Mouse (Mus musculus) leukemia stem cell, adult 10-12 weeks (primary cell): ENCODE data around the gene Zbtb7b. TPM values are rescaled to one million over a fixed set of nuclear protein-coding genes. Genes with fewer than 3 reads are reported as not detected.

Source experiments
- polyA plus RNA-seq: library from polyadenylated mRNA; stranded (reverse); fragments of >175 nt; gene quantifications from 2 replicates; pipeline ENCODE4 v1.2.3, GENCODE M21; 2012; ENCODE audit warnings: low replicate concordance

Gene Zbtb7b
- 48.8 and 81.5 TPM in 2 replicates for polyA plus RNA-seq

DNA sequence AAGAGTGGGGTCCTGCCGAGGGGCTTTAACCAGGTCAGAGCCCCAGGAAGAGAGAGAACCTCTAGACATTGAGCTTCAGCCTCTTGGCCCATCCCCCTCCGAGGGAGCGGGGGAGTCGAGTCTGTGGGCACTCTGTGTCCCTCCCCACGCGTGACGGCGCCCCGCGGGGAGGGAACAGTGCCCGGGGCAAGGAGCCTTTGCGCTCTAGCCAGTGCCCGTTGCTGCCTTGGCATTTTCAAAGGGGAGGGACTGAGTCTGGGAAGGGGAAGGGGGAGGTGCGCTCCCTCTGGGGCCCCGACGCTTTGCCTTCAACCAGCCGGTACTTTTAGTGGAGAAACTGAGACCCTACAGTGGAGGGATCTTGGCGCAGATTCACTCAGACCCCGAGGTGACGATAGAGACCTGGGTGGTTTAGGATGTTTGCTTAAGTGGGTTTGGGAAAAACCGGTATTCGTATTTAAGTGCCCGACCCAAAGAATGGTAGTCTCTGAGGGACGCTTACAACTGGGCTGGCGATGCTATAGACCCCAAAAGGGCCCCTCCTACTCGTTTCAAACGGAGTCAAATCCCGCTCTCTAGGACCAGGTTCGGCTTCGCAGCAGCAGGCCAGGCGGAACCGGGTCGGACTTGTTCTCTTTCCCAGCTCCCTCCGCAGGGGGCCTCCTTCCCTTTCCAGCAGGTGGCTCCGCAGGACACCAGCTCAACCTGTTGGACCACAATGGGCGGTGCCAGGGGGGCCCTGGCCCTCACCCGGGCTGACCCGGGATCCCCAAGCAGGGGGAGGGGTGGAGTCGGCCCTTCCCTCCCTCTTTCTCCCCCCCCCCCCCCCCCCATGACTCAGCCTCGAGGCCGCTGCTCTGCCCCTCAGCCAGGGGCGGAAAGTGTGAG lies at the start of gene Zbtb7b:
Gene Zbtb7b, minus strand, starts transcription at position 771 of the 888 bp plus-strand sequence.

DNA sequence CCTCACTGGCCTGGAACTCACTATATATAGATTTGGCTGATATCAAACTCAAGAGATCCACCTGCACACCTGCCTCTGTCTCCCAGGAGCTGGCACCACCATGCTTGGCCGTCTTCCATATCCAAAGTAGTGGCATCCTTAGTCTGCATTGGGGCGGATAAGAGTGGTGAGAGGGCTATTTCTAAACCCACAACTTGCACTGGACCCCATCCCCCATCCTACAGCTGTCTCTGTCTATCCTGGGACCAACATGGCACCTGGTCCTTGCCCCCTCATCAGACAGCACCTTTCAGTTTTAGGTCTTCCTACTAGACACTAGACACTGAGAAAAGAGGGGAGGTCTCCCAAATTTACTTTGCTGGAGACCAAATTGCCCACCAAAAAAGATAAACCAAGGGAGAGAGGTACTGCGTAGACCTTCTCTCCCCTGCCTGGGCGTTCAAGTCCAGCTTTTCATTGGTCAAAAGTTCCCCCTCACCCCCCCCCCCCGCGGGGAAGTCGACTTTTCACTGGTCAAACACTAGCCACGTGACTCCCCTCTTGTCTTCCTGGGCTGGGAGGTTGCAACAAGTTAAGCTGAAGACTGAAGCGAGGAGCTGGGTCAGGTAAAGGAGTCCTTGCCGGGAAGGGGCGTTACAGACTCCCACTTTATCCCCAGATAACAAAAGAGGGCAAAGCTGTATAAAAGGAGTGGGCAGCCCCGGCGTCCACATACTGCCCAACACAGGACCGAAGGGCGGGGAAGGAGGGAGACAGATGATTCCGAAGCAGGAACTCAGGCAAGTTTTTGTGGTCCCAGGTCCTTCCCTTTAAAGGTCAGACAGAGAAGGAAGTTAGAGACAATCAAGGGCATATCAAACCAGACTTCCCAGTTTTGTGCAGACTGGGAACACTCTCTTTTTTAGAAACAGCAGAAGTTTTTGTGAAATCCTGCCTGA lies 41.9 kb upstream of the Zbtb7b start, which contains the start of gene Pbxip1:
Gene Pbxip1, plus strand, starts transcription at position 531 of the 938 bp plus-strand sequence.

DNA sequence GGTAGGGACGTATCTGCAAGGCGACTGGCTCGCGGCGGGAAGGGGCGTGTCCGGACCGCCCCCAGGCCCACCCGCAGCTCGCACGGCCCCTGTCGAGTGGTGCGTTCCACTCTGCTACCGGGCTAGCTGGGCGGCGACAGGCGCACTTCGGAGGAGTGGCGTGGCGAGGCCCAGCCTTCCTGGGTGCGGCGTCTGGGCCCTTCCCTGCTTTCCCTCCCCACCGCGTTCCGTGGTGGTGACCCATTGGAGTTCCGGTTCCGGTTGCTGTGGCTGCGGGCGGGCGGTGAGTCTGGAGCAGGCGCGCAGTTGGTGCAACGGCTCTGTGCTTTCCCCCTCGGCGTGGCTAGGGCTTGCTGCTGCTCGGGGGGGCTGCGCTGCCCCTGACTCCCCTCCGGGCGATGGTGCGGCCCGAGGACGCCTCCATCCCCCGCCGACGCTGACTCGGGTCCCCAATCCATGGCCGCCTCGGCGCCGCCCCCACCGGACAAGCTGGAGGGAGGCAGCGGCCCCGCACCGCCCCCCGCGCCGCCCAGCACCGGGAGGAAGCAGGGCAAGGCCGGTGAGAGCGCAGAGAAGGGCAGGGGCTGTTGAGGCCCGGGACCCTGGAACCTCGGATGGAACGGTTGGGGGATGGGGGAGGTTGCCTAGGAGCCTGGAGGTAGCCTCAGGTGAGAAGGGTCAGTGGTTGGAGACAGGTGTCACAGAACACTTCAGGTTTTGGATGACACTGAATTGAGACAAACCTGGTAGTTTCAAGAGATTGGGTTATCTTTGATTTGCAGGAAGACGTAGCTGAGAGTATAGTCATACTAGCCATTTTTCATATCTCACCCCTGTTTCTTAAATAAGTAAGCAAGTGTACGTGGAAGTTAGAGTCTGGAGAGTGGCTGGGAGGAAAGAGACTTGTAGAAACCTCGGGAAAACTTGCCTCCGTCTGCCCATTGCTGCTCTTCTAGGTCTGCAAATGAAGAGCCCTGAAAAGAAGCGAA lies 35.9 kb upstream of the Zbtb7b start, which contains the start of gene Pygo2:
Gene Pygo2, plus strand, starts transcription at position 44 of the 989 bp plus-strand sequence.

DNA sequence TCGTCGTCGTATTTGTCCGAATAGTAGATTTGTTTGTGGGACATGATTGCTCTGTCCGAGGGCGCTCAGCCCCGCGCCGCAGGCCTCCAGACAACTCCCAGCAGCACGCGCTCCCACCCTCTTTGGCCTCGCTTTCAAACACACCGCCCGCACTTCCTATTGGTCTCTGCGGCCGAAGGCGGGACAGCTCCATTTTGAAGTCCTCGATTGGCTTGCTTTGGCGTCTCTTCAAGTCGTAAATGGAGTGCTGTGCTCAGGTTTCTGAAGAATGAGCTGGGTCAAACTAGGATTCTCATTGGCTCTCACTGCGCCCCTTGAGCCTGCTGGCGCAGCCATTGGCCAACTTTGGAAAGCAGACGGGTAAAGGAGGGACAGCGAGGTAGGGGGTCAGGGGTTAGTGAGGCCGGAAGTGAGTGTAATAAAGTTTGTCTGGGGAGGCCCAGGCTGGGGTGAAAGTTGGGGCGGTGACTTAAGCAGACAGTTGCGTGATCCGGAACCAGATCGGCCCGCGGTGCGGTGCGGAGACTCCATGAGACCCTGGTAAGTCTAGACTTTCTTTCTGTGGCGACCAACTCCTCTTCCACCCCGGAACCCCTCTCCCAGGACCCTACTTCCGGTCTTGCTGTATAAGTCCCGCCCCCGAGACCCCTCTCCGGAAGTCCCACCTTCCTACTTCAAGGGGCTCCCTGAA lies 23.7 kb upstream of the Zbtb7b start, which contains the start of the genes Cks1b and Shc1:
Gene Cks1b, minus strand, starts transcription at position 214 of the 691 bp plus-strand sequence.
Gene Shc1, plus strand, starts transcription at position 274 of the 691 bp plus-strand sequence.

DNA sequence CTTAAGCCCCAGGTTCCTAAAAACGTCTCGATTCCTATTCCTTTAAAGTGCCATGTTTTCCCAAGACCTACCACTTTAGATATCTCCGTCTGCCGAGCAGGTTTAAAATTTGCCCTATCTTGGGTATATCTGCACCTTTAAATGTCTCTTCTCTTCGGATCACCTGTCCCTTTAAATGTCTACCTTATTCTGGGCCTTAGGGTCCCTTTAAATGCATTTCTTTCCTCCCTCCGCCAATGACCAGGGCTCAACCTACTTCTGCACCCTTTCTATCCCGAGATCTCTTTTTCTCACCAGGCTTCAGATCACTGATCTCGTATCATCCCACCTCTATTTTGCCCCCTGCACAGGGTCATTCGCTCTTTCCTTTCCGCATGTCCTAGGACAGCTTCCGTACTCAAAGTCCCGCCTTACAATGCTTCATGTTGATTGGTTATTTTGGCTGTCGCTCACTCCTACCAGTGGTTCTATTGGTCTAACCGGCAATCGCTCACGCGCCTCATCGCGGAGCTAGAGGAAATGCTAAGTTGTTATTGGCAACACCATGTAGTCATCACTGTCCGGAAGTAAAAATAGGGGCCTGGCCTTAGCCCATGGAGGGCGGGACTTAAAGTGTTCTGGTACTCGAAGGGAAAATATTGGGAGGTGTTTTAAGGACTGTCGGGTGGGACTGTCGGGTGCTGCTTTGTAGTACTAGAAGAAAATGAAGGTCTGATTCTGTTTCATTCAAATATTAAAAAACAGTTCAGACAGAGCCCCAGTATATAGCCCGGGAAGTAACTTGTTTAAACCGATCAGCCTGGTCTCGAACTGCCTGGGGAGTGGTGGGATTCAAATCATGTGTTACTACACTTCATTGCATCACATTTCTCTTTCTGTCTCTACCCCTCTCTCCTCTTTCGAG lies 17.2 kb upstream of the Zbtb7b start, which contains the start of gene Flad1:
Gene Flad1, minus strand, starts transcription at position 381 of the 904 bp plus-strand sequence.

DNA sequence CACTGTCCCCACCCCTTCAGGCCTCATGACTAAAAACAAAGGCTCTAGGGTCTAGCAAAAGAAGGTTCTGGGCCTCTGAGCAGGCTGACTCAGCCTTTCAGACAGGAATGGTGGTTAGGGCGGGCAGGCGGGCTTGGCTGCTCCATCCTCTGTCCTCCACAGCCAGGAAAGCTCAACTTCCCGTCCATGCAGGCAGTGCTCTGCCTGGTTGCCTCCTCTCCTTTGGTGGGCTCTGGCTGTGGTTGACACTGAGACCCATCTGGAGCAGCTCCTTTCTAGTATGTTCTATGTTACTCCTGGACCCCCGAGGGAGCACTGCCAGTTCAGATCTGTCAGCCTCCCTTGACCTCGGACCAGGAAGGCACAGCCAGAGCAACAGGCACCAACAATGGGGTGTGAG lies 8.1 kb upstream of the Zbtb7b start, which contains the start of gene Lenep:
Gene Lenep, minus strand, starts transcription at position 101 of the 400 bp plus-strand sequence.

DNA sequence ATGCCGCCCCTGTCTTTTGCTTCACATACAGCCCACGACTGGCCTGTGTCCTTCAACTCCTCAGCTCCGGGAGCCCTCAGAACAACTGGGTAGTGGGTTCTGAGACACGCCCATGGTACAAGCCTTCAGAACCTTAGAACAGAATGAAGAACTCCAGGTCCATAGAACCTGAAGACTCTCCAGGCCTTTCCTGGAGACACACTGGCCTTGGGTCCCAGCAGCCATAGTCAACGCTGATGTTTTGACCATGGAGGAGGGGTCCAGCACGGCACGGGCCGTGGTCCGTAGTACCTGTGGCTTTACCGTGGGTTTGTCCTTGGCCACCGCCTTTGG lies 29.5 kb downstream of the Zbtb7b start, which contains the start of gene Dcst1:
Gene Dcst1, minus strand, starts transcription at position 101 of the 333 bp plus-strand sequence.

DNA sequence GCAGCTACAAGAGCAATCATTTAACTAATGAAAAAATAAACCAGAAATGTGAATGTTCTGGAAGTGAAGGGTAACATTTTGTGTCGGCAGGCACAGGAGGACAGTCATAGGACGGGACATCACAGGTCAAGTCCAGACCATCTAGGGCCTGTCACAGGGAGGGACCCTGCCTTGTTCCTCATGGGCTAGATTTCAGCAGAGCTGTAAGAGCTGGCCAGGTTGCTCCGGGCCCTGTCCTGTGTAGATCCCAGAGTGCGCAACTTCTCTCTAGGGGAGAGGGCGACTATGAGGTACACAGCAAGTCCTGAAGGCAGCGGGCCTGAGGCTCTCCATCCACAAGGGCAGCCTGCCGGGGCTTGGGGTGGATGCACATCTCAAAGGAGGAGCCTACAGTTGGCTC lies 32.9 kb downstream of the Zbtb7b start, which contains the start of gene Dcst2:
Gene Dcst2, plus strand, starts transcription at position 301 of the 400 bp plus-strand sequence.

DNA sequence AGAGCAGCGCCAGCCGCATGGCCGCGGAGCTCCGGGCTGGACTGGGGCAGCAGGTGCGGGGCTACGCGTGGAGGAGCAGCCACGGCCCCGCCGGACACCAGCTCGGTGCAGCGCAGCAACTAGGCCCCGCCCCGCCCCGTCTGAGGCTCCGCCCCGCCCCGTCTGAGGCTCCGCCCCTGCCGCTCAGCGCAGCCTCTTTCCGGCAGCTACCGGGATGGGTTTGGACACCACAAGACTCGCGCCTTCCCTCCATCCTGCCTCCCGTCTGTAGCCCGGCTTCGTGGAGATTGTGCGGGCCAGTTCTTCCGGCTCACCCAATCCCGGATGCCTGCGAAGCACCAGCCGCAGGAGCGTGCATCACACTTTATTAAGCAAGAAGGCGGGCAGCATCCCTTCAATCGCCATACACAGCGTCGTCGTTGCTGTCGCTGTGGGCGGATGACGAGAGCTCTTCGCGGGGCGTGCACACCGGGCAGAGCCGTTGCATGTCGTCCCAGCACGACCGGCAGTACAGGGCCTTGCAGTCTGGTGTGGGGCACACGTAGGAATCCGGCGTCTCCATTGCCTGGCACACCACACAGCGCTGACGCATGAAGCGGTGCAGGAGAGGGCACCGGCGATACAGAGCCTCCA lies 44.6 kb downstream of the Zbtb7b start, which contains the start of gene Adam15:
Gene Adam15, minus strand, starts transcription at position 128 of the 633 bp plus-strand sequence.

DNA sequence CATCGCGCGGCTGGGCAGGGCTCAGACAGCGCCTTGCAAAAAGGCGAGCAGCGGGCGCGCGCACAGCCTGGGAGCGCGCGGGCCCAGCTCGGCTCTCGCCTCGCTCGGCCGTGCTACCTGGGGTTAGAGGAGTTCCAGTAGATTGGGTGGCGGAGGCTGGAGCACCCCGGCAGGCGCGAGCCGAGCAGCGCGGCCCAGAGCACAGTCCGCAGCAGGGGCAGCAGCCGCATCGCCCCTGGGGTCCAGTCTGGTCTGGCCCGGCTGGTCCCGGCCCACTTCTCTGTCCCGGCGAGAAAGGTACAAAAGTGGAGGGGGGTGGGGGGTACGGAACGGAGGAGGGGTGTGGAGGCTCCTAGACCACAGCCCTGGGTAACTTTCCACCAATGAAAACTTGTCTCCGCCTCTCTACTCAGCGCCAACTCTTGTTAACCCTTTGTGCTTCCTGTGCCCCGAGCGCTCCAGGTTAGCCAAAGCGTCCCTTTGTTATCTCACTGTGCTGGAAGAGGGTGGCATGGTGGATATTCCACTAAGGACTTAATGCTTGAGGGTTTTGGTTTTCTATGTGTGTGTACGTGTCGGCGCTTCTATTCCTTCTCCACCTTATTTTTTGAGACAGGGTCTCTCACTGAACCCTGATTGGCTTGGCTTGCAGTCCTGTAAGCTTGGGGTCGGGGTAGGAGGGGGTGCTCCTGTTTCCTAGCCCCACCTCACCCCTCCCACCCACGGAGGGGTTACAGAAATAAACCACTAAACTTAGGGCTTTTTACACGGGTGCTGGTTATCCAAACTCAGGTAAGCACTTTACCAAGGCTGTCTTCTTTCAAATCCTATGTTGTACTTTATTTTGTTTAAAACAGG lies 56.6 kb downstream of the Zbtb7b start, which contains the start of gene Efna4:
Gene Efna4, minus strand, starts transcription at position 308 of the 858 bp plus-strand sequence.

Other genes starting within 250 kb of the Zbtb7b start
- gene Hcn3, start 234.6 kb downstream of the Zbtb7b start, polyA plus RNA-seq, result 0.42 and 0.53 TPM in 2 replicates
- gene Clk2, start 230.0 kb downstream of the Zbtb7b start, polyA plus RNA-seq, result 23.7 and 40.4 TPM in 2 replicates
- 198 and 209 TPM in 2 replicates for gene Scamp3, start 217.3 kb downstream of the Zbtb7b start, polyA plus RNA-seq
- 55.0 and 89.5 TPM in 2 replicates for gene Fam189b, start 211.6 kb downstream of the Zbtb7b start, polyA plus RNA-seq
- 5.4 and 6.8 TPM in 2 replicates for gene Gba, start 191.8 kb downstream of the Zbtb7b start, polyA plus RNA-seq
- 0.07 and 0.12 TPM in 2 replicates for gene Thbs3, start 179.6 kb downstream of the Zbtb7b start, polyA plus RNA-seq
- 448 and 636 TPM in 2 replicates for gene Mtx1, start 167.7 kb downstream of the Zbtb7b start, polyA plus RNA-seq
- gene Muc1, start 165.7 kb downstream of the Zbtb7b start, polyA plus RNA-seq, result 0.77 TPM in 1 of 2 replicates, not detected in the other
- gene Krtcap2, start 148.8 kb downstream of the Zbtb7b start, polyA plus RNA-seq, result 48.3 and 213 TPM in 2 replicates
- gene Trim46, start 148.5 kb downstream of the Zbtb7b start, polyA plus RNA-seq, result 2.6 and 5.4 TPM in 2 replicates
- 175 and 302 TPM in 2 replicates for gene Dpm3, start 135.4 kb downstream of the Zbtb7b start, polyA plus RNA-seq
- 10.0 and 13.3 TPM in 2 replicates for gene Slc50a1, start 124.2 kb downstream of the Zbtb7b start, polyA plus RNA-seq
- gene Efna1, start 113.6 kb downstream of the Zbtb7b start, polyA plus RNA-seq, result 0.14 and 1.4 TPM in 2 replicates
- not detected in 2 replicates for gene Efna3, start 71.8 kb downstream of the Zbtb7b start, polyA plus RNA-seq
- 0.39 and 0.50 TPM in 2 replicates for gene Efna4, start 56.7 kb downstream of the Zbtb7b start, polyA plus RNA-seq
- 28.1 and 30.7 TPM in 2 replicates for gene Adam15, start 44.8 kb downstream of the Zbtb7b start, polyA plus RNA-seq
- not detected in 2 replicates for gene Dcst2, start 32.8 kb downstream of the Zbtb7b start, polyA plus RNA-seq
- not detected in 2 replicates for gene Dcst1, start 29.5 kb downstream of the Zbtb7b start, polyA plus RNA-seq
- gene Lenep, start 8.0 kb upstream of the Zbtb7b start, polyA plus RNA-seq, result not detected in 2 replicates
- 6.2 and 29.0 TPM in 2 replicates for gene Flad1, start 17.1 kb upstream of the Zbtb7b start, polyA plus RNA-seq
- gene Cks1b, start 23.6 kb upstream of the Zbtb7b start, polyA plus RNA-seq, result 26.6 and 26.7 TPM in 2 replicates
- gene Shc1, start 23.7 kb upstream of the Zbtb7b start, polyA plus RNA-seq, result 159 TPM in 2 replicates
- 423 and 488 TPM in 2 replicates for gene Pygo2, start 35.4 kb upstream of the Zbtb7b start, polyA plus RNA-seq
- gene Pbxip1, start 41.9 kb upstream of the Zbtb7b start, polyA plus RNA-seq, result 12.7 and 17.4 TPM in 2 replicates
- gene Pmvk, start 59.8 kb upstream of the Zbtb7b start, polyA plus RNA-seq, result 1.3 and 13.0 TPM in 2 replicates
- gene Kcnn3, start 125.4 kb upstream of the Zbtb7b start, polyA plus RNA-seq, result 0.07 TPM in 1 of 2 replicates, not detected in the other